Mouse (Mus musculus) intestine, embryonic 15.5 days (tissue): ENCODE data around the gene Mapk10. TPM values are rescaled to one million over a fixed set of nuclear protein-coding genes. Genes with fewer than 3 reads are reported as not detected.
A peak's percentile ranks its signal among the peaks of the same experiment; 100 is the strongest.

Source experiments
- ATAC-seq: fragments of 200-750 bp; cut with Nextera tagmentation; 2 replicates; pipeline ENCODE4 v1.8.0; 2017; ENCODE audit warnings: moderate TSS enrichment, moderate library complexity
- H3K27ac ChIP-seq: fragments of 300-500 bp; sonication (generic); 2 replicates; pipeline ENCODE4 v1.5.1; 2015; ENCODE audit warnings: mild to moderate bottlenecking, inconsistent platforms
- H3K27me3 ChIP-seq: fragments of 300-500 bp; sonication (generic); replicated peaks from 2 replicates; pipeline ENCODE4 v1.6.1; 2015; ENCODE audit warnings: inconsistent platforms
- H3K36me3 ChIP-seq: fragments of 300-500 bp; sonication (generic); 2 replicates; pipeline ENCODE4 v1.6.1; 2015; ENCODE audit warnings: inconsistent platforms
- H3K4me1 ChIP-seq: fragments of 300-500 bp; sonication (generic); replicated peaks from 2 replicates; pipeline ENCODE4 v1.6.1; 2015; ENCODE audit warnings: inconsistent platforms
- H3K4me2 ChIP-seq: fragments of 300-500 bp; sonication (generic); replicated peaks from 2 replicates; pipeline ENCODE4 v1.6.1; 2015; ENCODE audit warnings: mild to moderate bottlenecking, inconsistent platforms
- H3K4me3 ChIP-seq: fragments of 300-500 bp; sonication (generic); replicated peaks from 2 replicates; pipeline ENCODE4 v1.5.1; 2015; ENCODE audit warnings: inconsistent platforms
- H3K9ac ChIP-seq: fragments of 300-500 bp; sonication (generic); 2 replicates; pipeline ENCODE4 v1.6.1; 2015; ENCODE audit warnings: inconsistent platforms
- H3K9me3 ChIP-seq: fragments of 300-500 bp; sonication (generic); 2 replicates; pipeline ENCODE4 v1.6.1; 2016; ENCODE audit warnings: inconsistent platforms
- WGBS: fragments of 180-500 bp; shearing (Covaris S2); methylation state at CpG from one replicate; pipeline ENCODE4 v1.1.7; 2015; 5-methylcytosine and 5-hydroxymethylcytosine counted together
- polyA plus RNA-seq: library from polyadenylated mRNA; unstranded; fragments of >200 nt; fragmentation: Nextera tagmentation; extraction: Ambion mirVana; gene quantifications from 2 replicates; pipeline ENCODE4 v1.2.1, GENCODE M21; 2015

Gene Mapk10
- polyA plus RNA-seq: 6.5 and 7.0 TPM in 2 replicates

- 9% methylated on average over 16 of the region's 16 CpGs for WGBS
These were observed at the start of gene Mapk10 for GRCm38 (mm10) chr5:103211101-103211848. TSS of gene Mapk10 (minus strand) at chr5:103211334.

DNA sequence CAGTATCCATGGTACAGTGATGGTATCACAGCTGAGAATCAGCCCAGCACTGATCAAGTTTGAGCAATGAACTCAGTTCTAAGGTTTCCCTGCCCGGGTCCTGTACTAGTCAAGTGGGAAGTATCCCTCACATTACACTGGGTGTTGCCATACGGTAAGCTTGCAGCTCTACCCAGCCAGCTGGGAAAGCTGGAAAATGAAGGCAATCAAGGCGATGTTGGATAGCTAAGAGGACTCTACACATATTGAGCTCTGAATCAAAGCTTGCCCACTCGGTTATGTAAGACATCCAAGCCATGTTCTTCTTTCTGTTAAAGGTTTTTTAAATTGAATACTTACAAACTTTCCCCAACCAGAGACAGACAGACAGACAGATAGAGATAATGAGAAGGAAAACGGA, 45.0 kb upstream of the Mapk10 start:
- H3K9ac ChIP-seq: no peak overlapping the region
- ATAC-seq: no peak
- no peaks in the 10 kb centered on the region for H3K9me3 ChIP-seq
- WGBS: 84% methylated on average over 5 of the region's 5 CpGs
- no peak overlapping the region for H3K4me2 ChIP-seq
- H3K4me3 ChIP-seq: no peak overlapping the region
- H3K27ac ChIP-seq: no peak overlapping the region
- no peaks in the 10 kb centered on the region for H3K36me3 ChIP-seq
- no peaks in the 10 kb centered on the region for H3K4me1 ChIP-seq
- no peaks in the 10 kb centered on the region for H3K27me3 ChIP-seq

More at GRCm38 (mm10) chr5:103211101-103211848, at the start of gene Mapk10:
- no peak within 1 kb of the TSS for H3K9ac ChIP-seq
- no peaks in the 10 kb centered on the region for H3K36me3 ChIP-seq
- ATAC-seq: peak; percentile 91
- peak within 1 kb of the TSS; percentile 50 for H3K4me2 ChIP-seq
- H3K27ac ChIP-seq: no peak within 1 kb of the TSS
- no peaks in the 10 kb centered on the region; the same call in none of the 2 replicates for H3K4me1 ChIP-seq
- no peak within 1 kb of the TSS for H3K4me3 ChIP-seq
- H3K9me3 ChIP-seq: no peaks in the 10 kb centered on the region
- H3K27me3 ChIP-seq: 0 out of 2 replicates have a peak, but pooled peaks cover 9% of the 10 kb centered on the region

GRCm38 (mm10) chr5:103242430-103242829, 31.3 kb upstream of the Mapk10 start:
- H3K27ac ChIP-seq: no peak overlapping the region
- H3K9me3 ChIP-seq: no peaks in the 10 kb centered on the region
- no peaks in the 10 kb centered on the region for H3K36me3 ChIP-seq
- ATAC-seq: no peak
- no peaks in the 10 kb centered on the region for H3K4me1 ChIP-seq
- H3K27me3 ChIP-seq: no peaks in the 10 kb centered on the region
- H3K4me3 ChIP-seq: no peak overlapping the region
- H3K9ac ChIP-seq: no peak overlapping the region
- no peak overlapping the region for H3K4me2 ChIP-seq
- 72% methylated on average over 1 of the region's 1 CpGs for WGBS

DNA sequence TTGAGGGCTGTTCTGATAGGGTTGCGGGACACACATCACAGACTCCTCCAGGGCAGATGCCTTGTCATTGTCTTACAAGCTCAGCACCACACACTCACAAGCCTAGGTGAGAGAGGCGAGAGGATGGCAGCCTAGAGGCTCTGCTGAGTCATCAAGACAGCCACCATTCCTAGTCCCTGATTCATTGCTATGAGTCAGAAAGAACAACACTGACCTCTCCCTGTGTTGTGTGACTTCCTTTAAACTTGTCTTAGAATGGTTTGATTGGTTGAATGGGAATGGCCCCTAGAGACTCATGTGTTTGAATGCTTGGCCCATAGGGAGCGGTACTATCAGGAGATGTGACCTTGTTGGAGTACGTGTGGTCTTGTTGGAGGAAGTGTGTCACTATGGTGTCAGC, 20.7 kb upstream of the Mapk10 start:
- WGBS: 89% methylated on average over 4 of the region's 4 CpGs
- no peak overlapping the region for H3K9ac ChIP-seq
- H3K27ac ChIP-seq: no peak overlapping the region
- no peaks in the 10 kb centered on the region for H3K9me3 ChIP-seq
- no peak overlapping the region for H3K4me2 ChIP-seq
- ATAC-seq: no peak
- H3K27me3 ChIP-seq: no peaks in the 10 kb centered on the region
- H3K4me3 ChIP-seq: no peak overlapping the region
- no peaks in the 10 kb centered on the region for H3K36me3 ChIP-seq
- no peaks in the 10 kb centered on the region for H3K4me1 ChIP-seq

DNA sequence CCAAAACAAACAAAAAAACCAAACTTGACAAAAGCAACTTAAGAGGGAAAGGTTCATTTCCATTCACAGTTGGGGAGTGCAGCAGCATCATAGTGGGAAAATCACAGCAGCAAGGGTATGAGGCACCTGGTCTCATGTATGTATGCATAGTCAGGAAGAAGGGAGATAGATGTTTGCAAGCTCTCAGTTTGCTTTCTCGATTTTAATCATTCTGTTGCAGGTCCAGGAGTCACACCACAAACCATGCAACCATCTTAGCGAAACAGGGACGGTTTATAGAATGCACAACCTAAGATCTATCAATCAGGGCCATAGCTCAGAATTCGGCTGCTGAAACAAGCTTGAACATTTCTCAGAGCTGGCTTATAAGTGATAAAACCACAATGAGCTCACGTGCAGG, 19.2 kb upstream of the Mapk10 start:
- Histone ChIP-seq H3K4me3 (no peak overlapping the region), H3K27ac (no peak overlapping the region), H3K4me1 (no peaks in the 10 kb centered on the region), H3K27me3 (no peaks in the 10 kb centered on the region), H3K9me3 (no peaks in the 10 kb centered on the region), H3K36me3 (no peaks in the 10 kb centered on the region), H3K9ac (no peak overlapping the region), H3K4me2 (no peak overlapping the region)
- no peak for ATAC-seq
- WGBS: 84% methylated on average over 5 of the region's 5 CpGs

DNA sequence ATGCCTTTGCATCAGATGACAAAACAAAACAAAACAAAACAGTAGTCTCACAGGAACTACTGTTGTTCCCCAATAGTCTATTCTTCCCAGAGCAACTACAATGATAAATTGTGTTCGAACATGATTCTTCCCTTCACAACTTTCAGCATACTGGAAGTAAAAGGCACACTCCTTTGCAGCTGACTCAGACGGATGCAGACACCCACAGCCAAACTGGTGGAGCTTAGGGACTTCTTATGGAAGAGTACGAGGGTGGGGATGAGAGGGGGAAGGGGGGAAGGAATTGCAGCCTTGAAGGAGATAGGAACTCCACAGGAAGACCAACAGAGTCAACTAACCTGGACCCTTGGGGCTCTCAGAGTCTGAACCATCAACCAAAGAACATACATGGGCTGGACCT, 18.2 kb upstream of the Mapk10 start:
- no peaks in the 10 kb centered on the region for H3K4me1 ChIP-seq
- 79% methylated on average over 3 of the region's 3 CpGs for WGBS
- ATAC-seq: no peak
- H3K9ac ChIP-seq: no peak overlapping the region
- H3K9me3 ChIP-seq: no peaks in the 10 kb centered on the region
- H3K27ac ChIP-seq: no peak overlapping the region
- H3K36me3 ChIP-seq: no peaks in the 10 kb centered on the region
- H3K27me3 ChIP-seq: no peaks in the 10 kb centered on the region
- H3K4me3 ChIP-seq: no peak overlapping the region
- no peak overlapping the region for H3K4me2 ChIP-seq

- H3K27me3 ChIP-seq: no peaks in the 10 kb centered on the region
- no peak overlapping the region for H3K27ac ChIP-seq
- no peaks in the 10 kb centered on the region for H3K9me3 ChIP-seq
- H3K9ac ChIP-seq: no peak overlapping the region
- no peak overlapping the region for H3K4me2 ChIP-seq
- H3K36me3 ChIP-seq: no peaks in the 10 kb centered on the region
- 59% methylated on average over 2 of the region's 2 CpGs for WGBS
- ATAC-seq: no peak
- H3K4me3 ChIP-seq: no peak overlapping the region
- H3K4me1 ChIP-seq: no peaks in the 10 kb centered on the region
These were observed 10.9 kb upstream of the Mapk10 start for GRCm38 (mm10) chr5:103221997-103222396.

GRCm38 (mm10) chr5:103210644-103211043, 490 bp downstream of the Mapk10 start:
- H3K4me2 ChIP-seq: peak overlapping the region; percentile 50; the same call in 1 of the 2 replicates
- 31% methylated on average over 6 of the region's 6 CpGs for WGBS
- H3K9ac ChIP-seq: no peak overlapping the region
- H3K27ac ChIP-seq: no peak overlapping the region
- H3K4me1 ChIP-seq: no peaks in the 10 kb centered on the region; the same call in none of the 2 replicates
- 0 out of 2 replicates have a peak, but pooled peaks cover 9% of the 10 kb centered on the region for H3K27me3 ChIP-seq
- H3K9me3 ChIP-seq: no peaks in the 10 kb centered on the region
- no peaks in the 10 kb centered on the region for H3K36me3 ChIP-seq
- no peak overlapping the region for H3K4me3 ChIP-seq
- ATAC-seq: no peak

DNA sequence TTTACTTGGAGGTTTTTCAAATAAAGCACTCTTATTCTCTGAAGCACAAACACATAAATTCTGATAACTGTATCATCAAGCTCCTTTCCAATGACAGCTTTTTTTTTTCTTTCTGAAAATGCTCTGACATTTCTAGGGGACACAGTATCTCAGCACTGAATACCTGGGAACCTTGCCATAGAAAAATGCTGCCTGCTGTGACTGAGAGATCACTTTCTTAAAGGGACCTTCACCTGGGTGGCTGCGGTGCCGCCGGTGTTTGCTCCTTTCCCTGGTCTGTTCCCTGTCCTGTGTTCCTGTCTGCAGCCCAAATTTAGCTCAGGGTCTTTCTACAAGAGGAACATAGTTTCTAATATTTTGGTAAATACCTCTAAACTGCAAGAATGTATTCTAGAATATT, 1.1 kb downstream of the Mapk10 start:
- H3K27ac ChIP-seq: no peak overlapping the region
- H3K27me3 ChIP-seq: 0 out of 2 replicates have a peak, but pooled peaks cover 9% of the 10 kb centered on the region
- H3K4me1 ChIP-seq: no peaks in the 10 kb centered on the region; the same call in none of the 2 replicates
- H3K4me2 ChIP-seq: no peak overlapping the region
- ATAC-seq: no peak
- H3K36me3 ChIP-seq: no peaks in the 10 kb centered on the region
- WGBS: 52% methylated on average over 3 of the region's 3 CpGs
- H3K9ac ChIP-seq: no peak overlapping the region
- no peak overlapping the region for H3K4me3 ChIP-seq
- H3K9me3 ChIP-seq: no peaks in the 10 kb centered on the region

GRCm38 (mm10) chr5:103209486-103209885, 1.6 kb downstream of the Mapk10 start:
- Histone ChIP-seq H3K4me2 (no peak overlapping the region), H3K27ac (no peak overlapping the region), H3K27me3 (0 out of 2 replicates have a peak, but pooled peaks cover 9% of the 10 kb centered on the region), H3K36me3 (no peaks in the 10 kb centered on the region), H3K4me3 (no peak overlapping the region), H3K4me1 (no peaks in the 10 kb centered on the region; the same call in none of the 2 replicates), H3K9me3 (no peaks in the 10 kb centered on the region), H3K9ac (no peak overlapping the region)
- no peak for ATAC-seq
- 54% methylated on average over 6 of the region's 6 CpGs for WGBS

GRCm38 (mm10) chr5:103208869-103209268, 2.3 kb downstream of the Mapk10 start:
- no peak for ATAC-seq
- 57% methylated on average over 8 of the region's 8 CpGs for WGBS

DNA sequence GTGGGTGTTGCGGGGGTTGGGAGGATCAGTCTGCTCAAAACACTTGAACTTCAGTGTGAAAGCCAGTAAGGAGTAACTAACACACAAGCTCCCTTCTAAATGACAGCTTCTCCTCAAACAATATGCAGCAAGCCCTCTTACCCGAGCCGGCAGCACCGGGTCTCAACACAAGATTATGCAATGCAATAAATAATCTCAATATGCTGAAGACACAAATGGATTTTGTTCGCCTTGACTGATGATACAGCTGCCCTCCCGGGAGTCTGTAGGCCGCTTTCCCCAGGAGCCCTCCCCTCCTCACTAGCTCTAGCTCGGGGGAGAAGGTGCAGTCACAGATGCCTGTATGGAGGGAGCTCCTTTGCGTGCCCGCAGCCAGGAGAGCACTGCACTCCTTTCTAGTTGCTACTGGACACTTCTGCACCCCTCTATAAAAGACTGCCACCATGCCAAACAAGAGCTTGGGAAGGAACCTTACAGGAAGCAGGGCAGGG, 3.1 kb downstream of the Mapk10 start:
- ATAC-seq: no peak

More at GRCm38 (mm10) chr5:103208869-103209268, 2.3 kb downstream of the Mapk10 start:
- Histone ChIP-seq H3K27ac (no peak overlapping the region), H3K36me3 (no peaks in the 10 kb centered on the region), H3K9ac (no peak overlapping the region), H3K9me3 (no peaks in the 10 kb centered on the region), H3K4me1 (no peaks in the 10 kb centered on the region; the same call in none of the 2 replicates), H3K4me2 (no peak overlapping the region), H3K27me3 (0 out of 2 replicates have a peak, but pooled peaks cover 9% of the 10 kb centered on the region), H3K4me3 (no peak overlapping the region)

More for the DNA sequence above, 3.1 kb downstream of the Mapk10 start:
- H3K4me3 ChIP-seq: no peak overlapping the region
- H3K27ac ChIP-seq: no peak overlapping the region
- no peaks in the 10 kb centered on the region; the same call in none of the 2 replicates for H3K4me1 ChIP-seq
- no peaks in the 10 kb centered on the region for H3K9me3 ChIP-seq
- no peak overlapping the region for H3K9ac ChIP-seq
- no peaks in the 10 kb centered on the region for H3K36me3 ChIP-seq
- 0 out of 2 replicates have a peak, but pooled peaks cover 9% of the 10 kb centered on the region for H3K27me3 ChIP-seq
- no peak overlapping the region for H3K4me2 ChIP-seq
- 67% methylated on average over 10 of the region's 10 CpGs for WGBS
